Mouse (Mus musculus): ENCODE measurements around the gene Prkcb. TPM values are rescaled to one million over a fixed set of nuclear protein-coding genes. Genes with fewer than 3 reads are reported as not detected.

The Prkcb gene
- polyA plus RNA-seq, 1 experiment from 2014 or later: 119 TPM

DNA sequence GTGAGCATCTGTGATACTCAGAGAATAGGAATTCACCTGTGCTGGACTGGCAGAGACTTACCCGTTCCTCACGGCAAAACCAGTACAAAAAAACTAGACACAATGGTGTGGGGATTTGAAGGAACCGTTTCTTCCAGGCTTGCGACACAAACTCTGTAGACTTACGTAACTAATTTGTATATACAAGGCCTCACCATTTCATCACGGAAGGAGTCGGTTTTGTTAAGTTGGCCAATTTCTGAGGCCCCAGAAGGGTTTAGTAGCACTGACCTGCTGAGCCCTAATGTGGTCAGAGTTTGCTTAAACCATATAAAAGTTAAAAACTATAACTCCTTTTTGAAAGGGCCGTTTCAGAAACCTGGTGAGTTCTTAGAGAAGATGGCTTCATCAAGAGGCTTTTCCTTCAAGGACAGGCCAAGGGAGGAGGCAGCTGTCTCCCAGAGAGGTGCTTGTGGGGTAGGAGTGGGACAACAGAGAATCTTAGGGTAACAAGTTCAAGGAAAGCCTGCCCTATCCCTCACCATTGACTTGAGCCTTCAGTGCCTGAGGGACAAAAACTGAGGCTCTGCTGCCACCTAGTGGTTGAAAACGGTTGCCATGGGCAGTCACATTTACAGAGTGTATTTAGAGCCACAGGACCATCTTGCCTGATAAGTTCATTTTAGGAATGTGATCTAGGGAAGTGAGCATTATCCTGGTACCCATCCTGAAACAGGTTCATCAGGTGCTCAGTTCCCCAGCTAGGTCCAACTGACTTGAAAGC, 170.8 kb downstream of the Prkcb start:
- no peaks in the 10 kb centered on the region for H3K9me3 ChIP-seq
- H3K4me3 ChIP-seq: no peak overlapping the region
- H3K4me1 ChIP-seq (replicated peaks): no peaks in the 10 kb centered on the region
- H3K9ac ChIP-seq: no peak overlapping the region
- no peaks in the 10 kb centered on the region for H3K27me3 ChIP-seq
- peak; percentile 79 for ATAC-seq (ENCODE audit: low FRiP score, low read depth)
- H3K27ac ChIP-seq (replicated peaks): no peak overlapping the region
- 76% methylated on average over 9 of the region's 9 CpGs for WGBS
- H3K36me3 ChIP-seq: no peaks in the 10 kb centered on the region
- no peak overlapping the region for H3K4me2 ChIP-seq

DNA sequence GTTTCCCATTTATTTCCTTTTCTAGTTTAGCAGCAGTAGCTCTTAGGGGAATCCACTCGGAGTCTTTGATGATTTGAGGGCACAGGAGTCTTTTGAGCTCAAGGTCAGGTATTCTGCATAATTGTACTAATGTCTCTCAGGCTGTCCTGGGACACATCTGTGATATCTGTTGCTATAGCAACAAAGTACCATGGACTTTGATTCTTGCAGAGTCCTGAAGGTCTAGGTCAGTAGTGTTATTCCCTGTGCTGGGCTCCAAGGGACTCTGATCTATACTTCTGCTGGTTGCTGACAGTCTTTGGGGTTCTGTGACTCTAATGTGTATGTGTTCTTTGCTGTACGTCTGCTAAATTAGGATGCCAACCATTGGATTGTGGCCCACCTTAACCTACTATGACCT, 171.5 kb downstream of the Prkcb start:
- Histone ChIP-seq H3K4me3 (no peak overlapping the region), H3K4me2 (no peak overlapping the region), H3K9me3 (no peaks in the 10 kb centered on the region), H3K27ac (replicated peaks) (no peak overlapping the region), H3K4me1 (replicated peaks) (no peaks in the 10 kb centered on the region), H3K9ac (no peak overlapping the region), H3K36me3 (no peaks in the 10 kb centered on the region), H3K27me3 (no peaks in the 10 kb centered on the region)
- WGBS: 47% methylated on average over 2 of the region's 2 CpGs
- no peak for ATAC-seq (ENCODE audit: low FRiP score, low read depth)

DNA sequence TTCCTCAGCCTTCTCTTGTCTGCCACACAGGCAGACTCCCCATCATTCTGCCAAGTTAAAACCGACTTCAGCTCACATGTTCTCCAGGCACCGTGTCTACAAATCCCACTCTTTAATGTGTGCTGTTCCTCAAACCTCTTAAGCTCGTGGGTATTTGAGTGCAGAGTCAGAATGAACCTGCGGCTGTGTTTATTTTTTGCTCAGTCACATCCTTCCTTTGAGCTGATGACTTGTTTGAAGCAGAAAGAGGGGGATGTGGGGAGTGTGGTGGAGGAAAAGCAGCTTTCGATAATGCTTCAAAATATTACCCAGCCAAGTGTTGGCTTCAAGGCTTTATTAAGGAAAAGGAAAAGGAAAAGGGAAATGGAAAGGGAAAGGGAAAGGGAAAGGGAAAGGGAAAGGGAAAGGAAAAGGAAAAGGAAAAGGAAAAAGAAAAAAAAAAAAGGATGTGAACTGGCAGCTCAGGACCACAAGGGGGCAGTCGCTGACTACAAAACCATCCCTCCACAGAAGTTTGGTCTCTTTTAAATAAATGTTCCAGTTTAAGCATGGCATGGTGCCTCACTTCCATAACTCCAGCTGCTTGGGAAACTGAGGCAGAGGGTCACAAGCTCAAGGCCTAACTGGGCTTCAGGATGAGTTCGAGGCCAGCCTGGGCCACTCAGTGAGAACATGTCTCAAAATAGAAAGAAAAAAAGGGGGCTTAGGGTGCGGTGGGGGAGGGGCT, 177.4 kb downstream of the Prkcb start:
- 55% methylated on average over 8 of the region's 8 CpGs for WGBS
- H3K9ac ChIP-seq: no peak overlapping the region
- no peak for ATAC-seq (ENCODE audit: low FRiP score, low read depth)

DNA sequence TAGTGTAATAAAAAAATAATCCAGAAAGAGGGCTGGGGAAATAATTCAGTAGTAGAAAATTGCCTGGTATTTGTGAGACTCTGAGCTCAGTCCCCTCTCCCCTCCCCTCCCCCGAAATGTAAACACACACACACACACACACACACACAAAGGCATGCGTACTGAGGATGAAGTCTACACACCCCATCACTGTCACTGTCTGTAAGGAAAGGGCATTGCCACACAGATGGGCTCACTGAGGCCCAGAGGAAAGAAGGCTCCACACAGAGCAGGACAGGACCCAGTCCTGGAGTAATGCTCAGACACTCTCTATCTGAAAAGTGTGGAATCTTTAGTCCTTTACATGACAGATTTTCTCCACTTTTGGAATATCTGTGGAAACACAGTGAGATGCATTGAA, 178.2 kb downstream of the Prkcb start:
- WGBS: 88% methylated on average over 2 of the region's 2 CpGs
- Histone ChIP-seq H3K4me2 (no peak overlapping the region), H3K9ac (no peak overlapping the region), H3K9me3 (no peaks in the 10 kb centered on the region), H3K4me3 (no peak overlapping the region), H3K27me3 (no peaks in the 10 kb centered on the region), H3K36me3 (no peaks in the 10 kb centered on the region), H3K27ac (replicated peaks) (no peak overlapping the region), H3K4me1 (replicated peaks) (no peaks in the 10 kb centered on the region)
- peak; percentile 28; the same call in 1 of the 2 replicates for ATAC-seq (ENCODE audit: low FRiP score, low read depth)

More for the DNA sequence above, 177.4 kb downstream of the Prkcb start:
- Histone ChIP-seq H3K4me3 (no peak overlapping the region), H3K4me1 (replicated peaks) (no peaks in the 10 kb centered on the region), H3K27me3 (no peaks in the 10 kb centered on the region), H3K36me3 (no peaks in the 10 kb centered on the region), H3K27ac (replicated peaks) (no peak overlapping the region), H3K4me2 (no peak overlapping the region), H3K9me3 (no peaks in the 10 kb centered on the region)

DNA sequence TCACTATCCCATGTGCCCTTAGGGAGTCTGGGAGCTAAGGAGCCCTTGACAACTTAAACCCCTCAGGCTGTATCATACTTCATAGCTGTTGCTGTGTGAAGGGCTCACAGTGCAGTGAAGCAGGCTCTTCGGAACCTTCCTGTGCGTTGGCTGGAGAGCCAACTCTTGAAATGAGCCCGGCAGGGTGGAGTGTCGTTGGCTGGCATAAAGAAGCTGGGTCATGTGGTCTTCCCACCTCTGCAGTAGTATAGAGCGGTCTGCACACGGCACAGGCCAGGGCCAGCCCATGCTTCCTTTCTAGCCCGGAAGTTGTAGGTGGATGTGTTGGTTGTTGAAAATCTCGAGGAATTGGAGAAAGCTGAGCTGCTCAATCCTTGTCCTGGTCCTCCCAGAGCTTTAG, 179.3 kb downstream of the Prkcb start:
- Histone ChIP-seq H3K4me1 (replicated peaks) (no peaks in the 10 kb centered on the region), H3K4me3 (no peak overlapping the region), H3K4me2 (no peak overlapping the region), H3K36me3 (no peaks in the 10 kb centered on the region), H3K27ac (replicated peaks) (no peak overlapping the region), H3K9ac (no peak overlapping the region), H3K9me3 (no peaks in the 10 kb centered on the region), H3K27me3 (no peaks in the 10 kb centered on the region)
- WGBS: 77% methylated on average over 8 of the region's 8 CpGs
- no peak for ATAC-seq (ENCODE audit: low FRiP score, low read depth)

DNA sequence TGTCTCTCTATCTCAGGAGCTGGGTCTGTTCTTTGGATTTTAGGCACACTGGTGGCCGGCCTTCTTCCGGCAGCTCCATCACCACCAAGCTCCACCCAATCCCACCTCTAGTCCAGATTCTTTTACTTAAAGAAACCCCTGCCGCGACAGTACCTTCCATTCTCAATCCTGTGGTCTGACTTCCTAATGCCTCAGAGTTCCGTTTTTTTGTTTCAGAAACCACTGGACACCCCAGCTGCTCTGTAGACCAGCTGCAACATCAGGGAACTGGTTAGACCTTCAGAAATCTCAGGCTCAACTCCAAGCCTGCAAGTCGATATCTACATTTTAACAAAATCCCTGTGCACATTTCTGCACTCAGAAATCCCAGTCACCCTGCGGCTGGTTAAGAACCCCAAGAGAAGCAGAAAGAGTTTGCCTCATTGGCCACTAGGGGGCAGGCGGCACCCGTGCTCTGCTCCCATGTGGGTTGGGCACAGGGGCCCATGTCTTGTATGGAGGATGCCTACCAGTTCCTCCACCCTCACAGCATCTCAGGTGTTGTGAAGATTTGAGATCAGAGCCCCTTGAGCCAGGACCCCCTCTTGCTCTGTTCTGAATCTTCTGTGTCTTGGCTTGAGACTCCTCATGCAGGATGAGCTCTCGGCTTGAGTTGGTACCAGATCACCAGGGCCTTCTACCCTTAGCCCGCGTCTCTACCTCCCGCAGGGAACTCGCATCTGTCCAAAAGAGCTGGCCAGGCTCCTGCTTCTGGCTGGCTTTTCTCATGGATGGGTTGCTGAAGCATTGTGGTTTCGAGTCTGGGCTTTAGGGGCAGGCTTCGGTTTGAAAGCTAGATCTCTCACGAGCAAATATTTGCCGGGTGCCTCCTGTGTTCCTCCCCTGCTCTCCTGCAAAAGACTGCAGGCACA, 182.1 kb downstream of the Prkcb start:
- Histone ChIP-seq H3K4me2 (no peak overlapping the region), H3K4me3 (no peak overlapping the region), H3K36me3 (no peaks in the 10 kb centered on the region), H3K27me3 (no peaks in the 10 kb centered on the region), H3K9me3 (no peaks in the 10 kb centered on the region), H3K4me1 (replicated peaks) (no peaks in the 10 kb centered on the region), H3K27ac (replicated peaks) (no peak overlapping the region), H3K9ac (no peak overlapping the region)
- peak; percentile 51; the same call in 1 of the 2 replicates for ATAC-seq (ENCODE audit: low FRiP score, low read depth)
- WGBS: 57% methylated on average over 18 of the region's 18 CpGs

DNA sequence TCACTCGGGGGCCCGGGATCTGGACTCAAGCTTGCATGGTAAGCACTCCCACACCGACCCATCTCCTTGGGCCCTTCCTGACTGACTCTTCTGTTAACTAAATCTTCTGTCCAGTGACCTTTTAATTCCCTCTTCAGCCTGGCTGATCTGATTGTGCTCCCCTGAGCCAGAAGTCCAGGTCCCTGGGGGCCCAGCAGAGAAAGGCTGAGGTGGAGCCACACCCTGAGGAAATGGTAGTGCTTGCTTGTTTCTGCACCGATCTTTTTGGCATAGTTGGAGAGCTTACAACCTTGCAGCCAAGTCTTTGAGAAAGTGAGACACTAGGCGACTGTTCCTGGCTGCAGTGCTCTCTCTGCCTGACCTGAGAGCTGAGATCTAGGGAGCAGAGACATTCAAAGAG, 183.7 kb downstream of the Prkcb start:
- Histone ChIP-seq H3K27me3 (no peaks in the 10 kb centered on the region), H3K4me1 (replicated peaks) (peaks cover 6% of the 10 kb centered on the region), H3K4me3 (no peak overlapping the region), H3K27ac (replicated peaks) (no peak overlapping the region), H3K36me3 (no peaks in the 10 kb centered on the region), H3K4me2 (no peak overlapping the region), H3K9me3 (no peaks in the 10 kb centered on the region), H3K9ac (no peak overlapping the region)
- ATAC-seq (ENCODE audit: low FRiP score, low read depth): no peak
- 90% methylated on average over 5 of the region's 5 CpGs for WGBS

DNA sequence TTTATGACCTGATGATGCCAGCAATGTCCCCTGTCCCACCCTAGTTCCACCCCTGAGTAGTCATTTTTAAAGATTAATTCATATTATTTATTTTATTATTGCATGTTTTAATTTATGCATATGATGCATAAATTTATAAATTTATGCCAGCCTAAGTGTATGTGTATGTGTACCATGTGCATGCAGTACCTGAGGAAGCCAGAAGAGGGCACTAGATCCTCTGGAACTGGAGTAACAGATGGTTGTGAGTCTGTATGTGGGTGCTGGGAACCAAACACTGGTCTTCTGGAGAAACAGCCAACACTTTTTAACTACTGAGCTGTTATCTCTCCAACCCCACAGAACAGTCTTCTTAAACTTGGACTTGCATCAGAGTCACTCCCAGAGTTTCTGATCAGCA, 186.5 kb downstream of the Prkcb start:
- Histone ChIP-seq H3K27ac (replicated peaks) (no peak overlapping the region), H3K27me3 (no peaks in the 10 kb centered on the region), H3K9me3 (no peaks in the 10 kb centered on the region), H3K4me2 (no peak overlapping the region), H3K9ac (no peak overlapping the region), H3K36me3 (no peaks in the 10 kb centered on the region), H3K4me1 (replicated peaks) (peaks cover 26% of the 10 kb centered on the region), H3K4me3 (no peak overlapping the region)
- no peak for ATAC-seq (ENCODE audit: low FRiP score, low read depth)

DNA sequence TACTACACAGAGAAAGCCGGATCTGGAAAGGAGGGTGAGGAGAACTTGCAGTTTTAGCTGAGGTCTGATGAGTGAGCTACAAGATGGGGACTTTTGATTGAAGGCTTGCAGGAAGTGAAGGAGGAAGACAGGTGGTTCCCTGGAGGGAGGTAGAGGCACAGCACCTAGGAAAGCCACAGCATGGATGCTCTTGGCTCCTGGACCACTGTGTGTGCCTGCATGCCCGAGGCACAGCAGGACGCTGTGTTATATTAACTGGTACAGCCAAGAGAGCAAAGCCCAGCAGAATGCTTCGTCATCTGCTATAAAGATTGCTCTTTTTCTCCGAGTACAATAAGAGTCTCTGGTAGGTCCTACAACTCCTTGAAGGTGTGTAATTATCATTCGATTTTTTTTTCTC, 188.1 kb downstream of the Prkcb start:
- ATAC-seq (ENCODE audit: low FRiP score, low read depth): no peak
- no peak overlapping the region for H3K9ac ChIP-seq
- H3K4me3 ChIP-seq: no peak overlapping the region
- H3K27me3 ChIP-seq: no peaks in the 10 kb centered on the region
- no peak overlapping the region for H3K27ac ChIP-seq (replicated peaks)
- H3K4me1 ChIP-seq (replicated peaks): peaks cover 26% of the 10 kb centered on the region
- no peaks in the 10 kb centered on the region for H3K9me3 ChIP-seq
- H3K4me2 ChIP-seq: no peak overlapping the region
- H3K36me3 ChIP-seq: no peaks in the 10 kb centered on the region
- WGBS: 65% methylated on average over 6 of the region's 6 CpGs

DNA sequence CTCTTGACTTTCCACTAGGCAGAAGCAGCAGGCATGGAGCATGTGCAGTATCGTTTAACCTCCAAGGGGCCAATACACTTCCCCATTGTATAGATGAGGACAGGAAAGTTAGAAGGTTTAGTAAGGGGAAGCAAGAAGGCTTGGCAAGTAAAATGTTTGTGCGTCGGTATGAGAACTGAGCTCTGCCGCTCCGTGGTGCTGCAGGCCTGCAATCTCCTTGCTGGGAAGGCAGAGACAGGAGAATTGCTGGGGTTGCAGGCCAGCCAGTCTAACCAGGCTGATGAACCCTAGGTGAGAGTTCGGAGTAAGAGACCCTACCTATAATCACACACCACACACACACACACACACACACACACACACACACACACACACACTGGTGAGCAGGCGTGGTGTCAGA, 188.6 kb downstream of the Prkcb start:
- Histone ChIP-seq H3K36me3 (no peaks in the 10 kb centered on the region), H3K4me2 (no peak overlapping the region), H3K4me3 (no peak overlapping the region), H3K4me1 (replicated peaks) (peaks cover 26% of the 10 kb centered on the region), H3K27me3 (no peaks in the 10 kb centered on the region), H3K9ac (no peak overlapping the region), H3K27ac (replicated peaks) (peak overlapping the region; percentile 67; the same call in 1 of the 2 replicates), H3K9me3 (no peaks in the 10 kb centered on the region)
- WGBS: 44% methylated on average over 7 of the region's 7 CpGs
- 0 out of 2 replicates have a peak, but pooled peaks have one; percentile 10 for ATAC-seq (ENCODE audit: low FRiP score, low read depth)

DNA sequence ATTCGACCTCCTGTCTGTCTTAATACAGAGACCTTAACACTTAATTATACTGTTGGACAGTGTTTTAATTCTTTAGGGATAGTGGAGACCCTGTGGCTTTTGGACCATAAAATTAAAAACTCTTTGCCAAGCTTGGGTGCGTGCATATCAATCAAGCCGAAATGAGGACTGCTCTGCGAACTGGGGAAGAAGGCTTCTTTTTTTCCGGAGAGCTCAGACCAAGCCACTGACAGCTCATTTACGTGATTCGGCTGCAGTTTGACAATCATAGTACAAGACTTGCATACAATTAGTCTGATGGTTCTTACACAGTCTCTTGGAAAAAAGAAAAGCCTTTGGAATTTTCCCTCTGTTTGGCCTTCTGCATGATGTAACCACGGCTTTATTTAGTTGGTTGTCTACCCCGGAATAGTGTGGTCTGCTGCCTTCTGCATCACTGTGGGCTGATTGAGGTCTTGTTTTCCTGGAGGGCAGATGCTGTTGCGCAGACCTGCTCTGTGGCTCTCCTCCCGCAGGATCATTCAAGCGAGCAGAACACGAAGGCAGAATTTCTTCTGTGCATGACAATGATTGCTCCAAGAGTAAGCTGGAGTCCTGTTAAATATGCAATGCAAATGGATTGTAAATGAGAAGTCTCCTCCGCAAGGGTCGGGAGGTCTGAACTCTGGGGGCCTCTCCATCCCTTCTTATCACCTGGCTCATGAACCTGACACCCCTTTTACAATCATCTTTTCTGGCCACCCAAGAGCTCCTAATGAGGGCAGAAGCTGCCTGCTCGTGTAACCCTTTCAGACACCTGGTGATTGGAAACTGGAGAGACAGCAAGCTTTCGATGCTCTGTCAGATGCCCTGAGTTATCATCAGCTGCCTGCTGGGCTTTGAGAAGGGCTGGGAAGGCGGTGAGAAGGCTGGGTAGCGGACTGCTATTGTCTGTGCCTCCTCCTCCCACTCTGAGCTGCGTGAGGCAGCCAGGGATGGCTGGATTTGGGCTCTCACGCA, 189.3 kb downstream of the Prkcb start:
- 8% methylated on average over 21 of the region's 21 CpGs for WGBS
- H3K27ac ChIP-seq (replicated peaks): peak overlapping the region; percentile 67
- H3K9ac ChIP-seq: peak overlapping the region; percentile 12; the same call in 1 of the 2 replicates
- H3K9me3 ChIP-seq: no peaks in the 10 kb centered on the region
- H3K4me3 ChIP-seq: no peak overlapping the region
- H3K27me3 ChIP-seq: no peaks in the 10 kb centered on the region
- ATAC-seq (ENCODE audit: low FRiP score, low read depth): peak; percentile 49
- peaks cover 26% of the 10 kb centered on the region for H3K4me1 ChIP-seq (replicated peaks)
- peak overlapping the region; percentile 16; the same call in 1 of the 2 replicates for H3K4me2 ChIP-seq
- no peaks in the 10 kb centered on the region for H3K36me3 ChIP-seq
